Mouse (Mus musculus) CD4-positive, CD25-positive, alpha-beta regulatory T cell (primary cell): ENCODE results near the gene AU018091. TPM values are rescaled to one million over a fixed set of nuclear protein-coding genes. Genes with fewer than 3 reads are reported as not detected.

Experiments
- polyA plus RNA-seq: library from polyadenylated mRNA; unstranded; fragments of 100-300 nt; shearing (Covaris generic); gene quantifications from one replicate; pipeline ENCODE4 v1.2.1, GENCODE M21; 2017

Gene AU018091
- polyA plus RNA-seq = 0.08 TPM

GRCm38 (mm10) chr7:3168925-3169324, at the start of gene AU018091:
AU018091 (minus strand) TSS chr7:3169203.

Other genes starting within 250 kb of the AU018091 start
- gene Nlrp12, start 80.5 kb upstream of the AU018091 start, polyA plus RNA-seq = 0.06 TPM
- 5.3 TPM for gene Myadm, start 119.9 kb upstream of the AU018091 start, polyA plus RNA-seq
- gene Prkcg, start 120.0 kb upstream of the AU018091 start, polyA plus RNA-seq = 0.17 TPM
- not detected for gene Cacng7, start 163.8 kb upstream of the AU018091 start, polyA plus RNA-seq
- not detected for gene Cacng8, start 221.5 kb upstream of the AU018091 start, polyA plus RNA-seq